Mouse (Mus musculus) brain, embryonic 14.5 days (tissue): ENCODE data around the gene Afg1l. TPM values are rescaled to one million over a fixed set of nuclear protein-coding genes. Genes with fewer than 3 reads are reported as not detected.

ENCODE experiments used
- DNase-seq: peaks from one replicate; pipeline ENCODE4 v3.0.0-alpha.2; 2011; ENCODE audit warnings: low read depth
- CTCF ChIP-seq: fragments of 200-500 bp; IDR thresholded peaks from 2 replicates; pipeline ENCODE4 v1.5.1; 2012; ENCODE audit warnings: inconsistent platforms, mild to moderate bottlenecking, moderate library complexity, borderline replicate concordance; ENCODE audit not compliant: insufficient read depth, insufficient read length; ENCODE audit errors: extremely low read depth
- POLR2A ChIP-seq: fragments of 200-500 bp; IDR thresholded peaks from 2 replicates; pipeline ENCODE4 v1.6.1; 2012; ENCODE audit warnings: mild to moderate bottlenecking, inconsistent platforms, borderline replicate concordance; ENCODE audit not compliant: poor library complexity, insufficient read depth, insufficient read length, severe bottlenecking; ENCODE audit errors: extremely low read depth
- polyA plus RNA-seq: library from polyadenylated mRNA; depleted of rRNA; stranded (reverse); fragments of >200 nt; gene quantifications from 2 replicates; pipeline ENCODE4 v1.2.3, GENCODE M21; 2012; rRNA removed

Gene Afg1l
- polyA plus RNA-seq = 4.4 and 4.9 TPM in 2 replicates

- TF ChIP-seq POLR2A = peak; percentile 43; the same call in 1 of the 2 replicates
- TF ChIP-seq CTCF = peak; percentile 25; the same call in 1 of the 2 replicates
- DNase-seq = peak; percentile 97
These were observed at the start of gene Afg1l for GRCm38 (mm10) chr10:42478341-42478720. Afg1l (minus strand) TSS chr10:42478565.

GRCm38 (mm10) chr10:42525682-42526081 lies 47.3 kb upstream of the Afg1l start:
- DNase-seq = no peak
- TF ChIP-seq POLR2A (no peak), CTCF (no peak)

- DNase-seq = no peak
These were observed 45.3 kb upstream of the Afg1l start for GRCm38 (mm10) chr10:42523556-42524162.

GRCm38 (mm10) chr10:42522912-42523311 lies 44.5 kb upstream of the Afg1l start:
- peak; percentile 52 for DNase-seq
- TF ChIP-seq CTCF (no peak), POLR2A (no peak)

More at GRCm38 (mm10) chr10:42523556-42524162, 45.3 kb upstream of the Afg1l start:
- TF ChIP-seq POLR2A (no peak), CTCF (no peak)

- TF ChIP-seq POLR2A (no peak), CTCF (no peak)
- DNase-seq = no peak
These were observed 43.1 kb upstream of the Afg1l start for GRCm38 (mm10) chr10:42521315-42521981.

GRCm38 (mm10) chr10:42518363-42518762 lies 40.0 kb upstream of the Afg1l start:
- DNase-seq = no peak
- no peak for TF ChIP-seq CTCF
- no peak for TF ChIP-seq POLR2A

GRCm38 (mm10) chr10:42514125-42514524 lies 35.8 kb upstream of the Afg1l start:
- TF ChIP-seq POLR2A (no peak), CTCF (no peak)
- no peak for DNase-seq

GRCm38 (mm10) chr10:42511184-42512135 lies 33.1 kb upstream of the Afg1l start:
- TF ChIP-seq CTCF (no peak), POLR2A (no peak)
- DNase-seq = no peak

GRCm38 (mm10) chr10:42510141-42510540 lies 31.8 kb upstream of the Afg1l start:
- no peak for DNase-seq
- TF ChIP-seq CTCF (no peak; the same call in 1 of the 2 replicates), POLR2A (no peak)

- DNase-seq = no peak
- TF ChIP-seq CTCF = no peak
- no peak for TF ChIP-seq POLR2A
These were observed 25.8 kb upstream of the Afg1l start for GRCm38 (mm10) chr10:42504096-42504710.
